Mouse (Mus musculus) limb, embryonic 14.5 days (tissue): ENCODE data around the gene Slc47a2. TPM values are rescaled to one million over a fixed set of nuclear protein-coding genes. Genes with fewer than 3 reads are reported as not detected.

ENCODE experiments used
- ATAC-seq: fragments of 200-750 bp; cut with Nextera tagmentation; 2 replicates; pipeline ENCODE4 v1.8.0; 2017; ENCODE audit warnings: low read depth, moderate number of reproducible peaks, moderate TSS enrichment; ENCODE audit not compliant: low FRiP score
- DNase-seq: peaks from one replicate; pipeline ENCODE4 v3.0.0-alpha.2; 2015; ENCODE audit warnings: low spot score
- H3K27ac ChIP-seq: fragments of 300-500 bp; sonication (generic); replicated peaks from 2 replicates; pipeline ENCODE4 v1.5.1; 2014; ENCODE audit warnings: low read depth, mild to moderate bottlenecking, low read length, moderate library complexity, mixed read lengths
- H3K27me3 ChIP-seq: fragments of 300-500 bp; sonication (generic); 2 replicates; pipeline ENCODE4 v1.6.1; 2014; ENCODE audit warnings: low read length, mixed read lengths; ENCODE audit not compliant: control insufficient read depth, insufficient read depth
- H3K36me3 ChIP-seq: fragments of 300-500 bp; sonication (generic); 2 replicates; pipeline ENCODE4 v1.6.1; 2014; ENCODE audit warnings: mild to moderate bottlenecking, low read length, moderate library complexity, mixed read lengths; ENCODE audit not compliant: control insufficient read depth, insufficient read depth
- H3K4me1 ChIP-seq: fragments of 300-500 bp; sonication (generic); 2 replicates; pipeline ENCODE4 v1.6.1; 2014; ENCODE audit warnings: antibody characterized with exemption, low read length, mixed read lengths; ENCODE audit not compliant: control insufficient read depth, insufficient read depth
- H3K4me2 ChIP-seq: fragments of 300-500 bp; sonication (generic); replicated peaks from 2 replicates; pipeline ENCODE4 v1.6.1; 2014; ENCODE audit warnings: low read depth, mild to moderate bottlenecking, low read length, moderate library complexity; ENCODE audit not compliant: severe bottlenecking
- H3K4me3 ChIP-seq: fragments of 300-500 bp; sonication (generic); replicated peaks from 2 replicates; pipeline ENCODE4 v1.5.1; 2014; ENCODE audit warnings: low read length
- H3K9ac ChIP-seq: fragments of 300-500 bp; sonication (generic); 2 replicates; pipeline ENCODE4 v1.6.1; 2014; ENCODE audit warnings: mild to moderate bottlenecking, low read depth, low read length, moderate library complexity; ENCODE audit not compliant: severe bottlenecking
- H3K9me3 ChIP-seq: fragments of 300-500 bp; sonication (generic); 2 replicates; pipeline ENCODE4 v1.6.1; 2016; ENCODE audit warnings: low read length; ENCODE audit not compliant: control insufficient read depth
- POLR2A ChIP-seq: fragments of 200-500 bp; IDR thresholded peaks from 2 replicates; pipeline ENCODE4 v1.8.0; 2012; ENCODE audit warnings: inconsistent platforms, mild to moderate bottlenecking, moderate library complexity, borderline replicate concordance; ENCODE audit not compliant: insufficient read depth, insufficient read length; ENCODE audit errors: extremely low read depth
- WGBS: fragments of 180-500 bp; shearing (Covaris S2); extraction: QIAGEN DNeasy Blood & Tissue Kit; methylation state at CpG from one replicate; pipeline ENCODE4 v1.1.7; 2014; 5-methylcytosine and 5-hydroxymethylcytosine counted together
- polyA plus RNA-seq, 2 experiments: library from polyadenylated mRNA; depleted of rRNA in 1 of 2; stranded (reverse) in 1 of 2; unstranded in 1 of 2; fragments of >200 nt; fragmentation: Nextera tagmentation in 1 of 2; extraction: Ambion mirVana in 1 of 2; gene quantifications; 2 replicates each; pipeline versions ENCODE4 v1.2.1 to v1.2.3; 2012 to 2014

The Slc47a2 gene
- polyA plus RNA-seq, 2 experiments = 0.10 to 0.19 TPM

DNA sequence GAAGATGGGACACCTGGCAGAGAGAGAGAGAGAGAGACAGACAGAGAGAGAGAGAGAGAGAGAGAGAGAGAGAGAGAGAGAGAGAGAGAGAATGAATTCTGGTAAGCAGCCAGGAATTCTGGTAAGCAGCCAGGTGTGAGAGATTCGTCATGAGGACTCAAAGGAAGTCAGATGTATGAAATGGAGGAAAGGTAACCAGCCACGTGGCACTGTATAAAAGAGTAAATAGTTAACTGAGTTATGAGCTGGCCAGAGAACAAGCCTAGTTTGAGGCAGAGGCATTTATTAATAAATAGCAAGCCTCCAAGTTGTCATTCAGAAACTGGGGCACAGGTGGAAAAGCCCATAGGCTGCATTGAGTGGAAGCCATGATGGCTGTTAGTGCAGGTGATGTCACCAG is 44.8 kb downstream of the Slc47a2 start:
- H3K9ac ChIP-seq = no peak overlapping the region
- no peak for TF ChIP-seq POLR2A
- 47% methylated on average over 2 of the region's 2 CpGs for WGBS
- no peak overlapping the region for H3K27ac ChIP-seq
- H3K27me3 ChIP-seq = no peaks in the 10 kb centered on the region
- DNase-seq (no peak), ATAC-seq (no peak)
- H3K4me1 ChIP-seq = peaks cover 6% of the 10 kb centered on the region
- H3K4me2 ChIP-seq = no peak overlapping the region
- H3K4me3 ChIP-seq = no peak overlapping the region
- no peaks in the 10 kb centered on the region for H3K9me3 ChIP-seq
- H3K36me3 ChIP-seq = no peaks in the 10 kb centered on the region

DNA sequence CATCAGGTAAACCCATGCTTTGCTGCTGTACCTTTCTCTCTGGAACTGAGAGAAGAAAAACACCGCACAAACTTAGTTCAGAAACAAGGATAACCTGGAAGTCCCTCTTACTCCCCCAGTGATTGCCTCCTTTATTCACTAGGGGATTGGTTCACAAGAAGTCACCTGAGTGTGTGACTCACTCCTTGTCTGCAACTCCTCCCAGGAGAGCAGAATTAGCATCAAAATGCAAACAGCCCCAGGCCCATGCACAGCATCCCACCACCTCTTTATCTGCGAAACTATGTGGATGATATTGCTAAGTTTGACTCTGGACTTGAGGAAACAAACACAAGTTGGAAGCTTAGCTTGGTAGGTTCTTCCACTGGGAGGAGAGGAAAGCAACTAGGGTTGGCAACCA is 45.3 kb downstream of the Slc47a2 start:
- no peak overlapping the region for H3K4me3 ChIP-seq
- no peaks in the 10 kb centered on the region for H3K9me3 ChIP-seq
- no peaks in the 10 kb centered on the region for H3K36me3 ChIP-seq
- peaks cover 6% of the 10 kb centered on the region for H3K4me1 ChIP-seq
- DNase-seq (no peak), ATAC-seq (no peak)
- H3K9ac ChIP-seq = no peak overlapping the region
- no peak overlapping the region for H3K27ac ChIP-seq
- 77% methylated on average over 2 of the region's 2 CpGs for WGBS
- TF ChIP-seq POLR2A = no peak
- H3K27me3 ChIP-seq = no peaks in the 10 kb centered on the region
- no peak overlapping the region for H3K4me2 ChIP-seq

DNA sequence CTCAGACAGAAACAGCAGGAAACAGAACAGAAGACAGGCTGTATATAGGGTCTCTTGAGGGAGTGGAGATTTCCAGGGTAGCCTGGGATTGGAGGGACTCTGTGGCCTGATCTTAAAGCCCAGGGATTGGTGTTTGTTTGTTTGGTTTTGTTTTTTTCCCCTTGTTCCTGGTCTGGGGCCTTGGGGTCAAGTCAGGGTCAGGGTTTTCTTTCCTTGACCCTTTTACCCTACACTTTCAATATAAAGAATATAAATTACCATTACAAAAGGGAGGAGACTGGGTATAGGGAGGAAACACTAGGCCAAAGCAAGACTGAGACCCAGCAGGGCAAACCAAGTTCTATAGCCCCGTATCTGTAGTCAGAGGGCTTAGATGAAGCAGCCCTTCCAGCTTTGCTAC is 46.1 kb downstream of the Slc47a2 start:
- Histone ChIP-seq H3K9ac (no peak overlapping the region), H3K4me1 (peaks cover 6% of the 10 kb centered on the region), H3K36me3 (no peaks in the 10 kb centered on the region), H3K27ac (no peak overlapping the region), H3K4me3 (no peak overlapping the region), H3K9me3 (no peaks in the 10 kb centered on the region), H3K27me3 (no peaks in the 10 kb centered on the region), H3K4me2 (no peak overlapping the region)
- ATAC-seq (no peak), DNase-seq (no peak)
- WGBS = 76% methylated on average over 1 of the region's 1 CpGs
- TF ChIP-seq POLR2A = no peak

DNA sequence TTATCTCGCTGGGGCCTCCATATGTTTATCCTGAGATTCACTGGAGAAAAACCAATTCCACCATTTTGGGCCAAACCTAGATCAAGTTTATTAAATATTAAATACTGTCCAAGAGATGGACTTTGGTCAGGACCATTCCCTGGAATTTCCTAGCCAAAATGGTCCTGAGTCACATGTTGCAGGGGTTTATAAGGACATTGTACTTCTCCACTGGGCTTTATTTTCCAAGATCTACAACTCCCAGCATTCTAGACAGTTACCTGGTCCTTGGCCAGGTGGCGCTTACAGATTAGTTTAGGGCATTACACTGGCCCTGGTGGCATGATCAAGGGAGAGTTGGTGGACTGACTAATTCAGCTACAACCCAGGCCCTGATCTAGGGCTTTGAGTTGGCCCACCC is 47.1 kb downstream of the Slc47a2 start:
- TF ChIP-seq POLR2A = no peak
- Histone ChIP-seq H3K36me3 (no peaks in the 10 kb centered on the region), H3K4me1 (0 out of 2 replicates have a peak, but pooled peaks cover under 1% of the 10 kb centered on the region), H3K27me3 (no peaks in the 10 kb centered on the region), H3K4me2 (no peak overlapping the region), H3K9ac (no peak overlapping the region), H3K4me3 (no peak overlapping the region), H3K27ac (no peak overlapping the region), H3K9me3 (no peaks in the 10 kb centered on the region)
- DNase-seq (no peak), ATAC-seq (no peak)
- 80% methylated on average over 2 of the region's 2 CpGs for WGBS

DNA sequence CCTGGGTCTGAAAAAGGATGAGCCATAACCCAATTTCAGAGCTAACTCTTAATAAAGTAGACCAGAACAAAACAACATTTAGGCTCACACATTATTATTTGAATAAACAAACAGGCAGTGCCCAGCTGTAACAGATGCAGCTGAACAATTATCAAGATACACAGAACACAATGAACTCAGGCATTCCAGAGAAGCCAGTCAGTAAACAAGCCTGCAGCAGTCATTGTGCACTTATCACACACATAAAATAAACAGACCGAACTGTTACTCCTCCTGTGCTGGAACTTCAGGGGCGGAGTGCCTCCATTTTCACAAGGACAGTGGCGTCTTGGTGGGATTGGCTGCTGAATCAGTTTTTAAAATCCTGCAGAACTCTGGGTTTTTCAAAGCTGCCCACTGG is 48.2 kb downstream of the Slc47a2 start:
- Histone ChIP-seq H3K36me3 (no peaks in the 10 kb centered on the region), H3K9me3 (no peaks in the 10 kb centered on the region), H3K4me1 (no peaks in the 10 kb centered on the region), H3K4me3 (no peak overlapping the region), H3K9ac (no peak overlapping the region), H3K4me2 (no peak overlapping the region), H3K27ac (no peak overlapping the region), H3K27me3 (no peaks in the 10 kb centered on the region)
- ATAC-seq (no peak), DNase-seq (no peak)
- 76% methylated on average over 3 of the region's 3 CpGs for WGBS
- no peak for TF ChIP-seq POLR2A

DNA sequence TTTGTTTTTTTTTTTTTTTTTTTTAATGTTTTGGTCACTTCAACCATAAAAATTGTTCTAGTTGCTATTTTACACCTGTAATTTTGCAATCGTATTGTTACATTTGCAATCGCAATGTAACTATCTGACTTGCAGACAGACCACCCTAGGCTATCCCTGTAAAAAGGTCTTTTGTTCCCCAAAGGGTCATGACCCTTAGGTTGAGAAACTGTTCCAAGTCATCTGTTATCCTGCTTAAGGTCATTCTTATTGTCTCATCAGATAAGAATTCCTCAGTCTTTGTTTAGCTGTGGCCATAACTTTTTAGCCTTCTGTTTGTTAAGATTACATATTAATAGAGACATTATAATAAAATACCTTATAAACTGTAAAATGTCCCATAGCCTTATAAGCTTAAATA is 49.4 kb downstream of the Slc47a2 start:
- no peak overlapping the region for H3K9ac ChIP-seq
- H3K4me2 ChIP-seq = no peak overlapping the region
- H3K4me1 ChIP-seq = no peaks in the 10 kb centered on the region
- TF ChIP-seq POLR2A = no peak
- H3K9me3 ChIP-seq = no peaks in the 10 kb centered on the region
- DNase-seq (no peak), ATAC-seq (no peak)
- WGBS = 68% methylated on average over 2 of the region's 2 CpGs
- no peak overlapping the region for H3K27ac ChIP-seq
- H3K4me3 ChIP-seq = no peak overlapping the region
- H3K36me3 ChIP-seq = no peaks in the 10 kb centered on the region
- H3K27me3 ChIP-seq = no peaks in the 10 kb centered on the region
